Mouse (Mus musculus) small intestine, adult 2 months (tissue): ENCODE results near the gene Fam198b.

ENCODE experiments used
- CTCF ChIP-seq: fragments of 200-500 bp; IDR thresholded peaks from 2 replicates; pipeline ENCODE4 v1.5.1; 2012; ENCODE audit warnings: low read depth, mild to moderate bottlenecking, control low read depth, inconsistent platforms, low read length, moderate library complexity, mixed read lengths; ENCODE audit not compliant: insufficient replicate concordance, insufficient read length; ENCODE audit errors: extremely low read depth
- POLR2A ChIP-seq: fragments of 200-500 bp; IDR thresholded peaks from 2 replicates; pipeline ENCODE4 v1.6.1; 2012; ENCODE audit warnings: low read depth, mild to moderate bottlenecking, control low read depth, inconsistent platforms, low read length, moderate library complexity

DNA sequence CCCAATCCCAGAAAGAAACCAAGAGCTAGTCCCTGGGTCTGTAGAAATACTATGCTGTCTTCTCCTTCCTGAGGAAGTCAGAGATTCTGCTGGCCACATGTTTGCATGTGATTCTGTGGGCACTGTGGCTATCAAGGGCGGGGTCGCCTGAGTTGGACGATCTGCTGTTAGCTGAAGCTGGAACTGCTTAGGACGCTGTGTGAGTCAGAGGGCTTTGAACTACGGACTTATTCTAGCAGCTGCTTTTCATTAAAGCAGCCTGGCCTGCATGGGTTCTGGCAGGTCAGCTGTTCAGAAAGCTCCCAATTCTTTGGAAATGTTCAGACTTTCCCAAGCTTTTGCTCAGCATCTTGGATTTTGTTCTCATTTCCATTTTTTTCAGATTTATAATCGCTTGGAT is 51.9 kb downstream of the Fam198b start:
- TF ChIP-seq CTCF (no peak), POLR2A (no peak)
